Mouse (Mus musculus): ENCODE data around the gene Rwdd1.

GRCm38 (mm10) chr10:34013241-34013640, 6.2 kb downstream of the Rwdd1 start:
- TF ChIP-seq POLR2A (IDR thresholded peaks at IDR 0.05; ENCODE audit: insufficient read depth, low read depth, low read length) (no peak), CTCF (IDR thresholded peaks at IDR 0.05) (no peak)
